Mouse (Mus musculus): ENCODE measurements around the gene Jade2. TPM values are rescaled to one million over a fixed set of nuclear protein-coding genes. Genes with fewer than 3 reads are reported as not detected.

Jade2 gene
- polyA plus RNA-seq, 1 experiment: 20.0 TPM

GRCm38 (mm10) chr11:51836506-51836905, 20.9 kb downstream of the Jade2 start:
- DNase-seq (ENCODE audit: extremely low spot score in 1 of 2, low spot score in 1 of 2): no peak

- DNase-seq (ENCODE audit: extremely low spot score in 1 of 2, low spot score in 1 of 2): no peak
These were observed 21.9 kb downstream of the Jade2 start for GRCm38 (mm10) chr11:51835598-51835997.

- no peak for DNase-seq (ENCODE audit: extremely low spot score in 1 of 2, low spot score in 1 of 2)
These were observed 23.4 kb downstream of the Jade2 start for GRCm38 (mm10) chr11:51834067-51834411.

- no peak for DNase-seq (ENCODE audit: extremely low spot score in 1 of 2, low spot score in 1 of 2)
These were observed 23.9 kb downstream of the Jade2 start for GRCm38 (mm10) chr11:51833393-51834066.

- no peak for DNase-seq (ENCODE audit: extremely low spot score in 1 of 2, low spot score in 1 of 2)
These were observed 24.5 kb downstream of the Jade2 start for GRCm38 (mm10) chr11:51832992-51833391.

GRCm38 (mm10) chr11:51831962-51832909, 25.2 kb downstream of the Jade2 start:
- peak in 1 of 2 experiments; percentile 35 for DNase-seq (ENCODE audit: extremely low spot score in 1 of 2, low spot score in 1 of 2)

- DNase-seq (ENCODE audit: extremely low spot score in 1 of 2, low spot score in 1 of 2): no peak
These were observed 32.5 kb downstream of the Jade2 start for GRCm38 (mm10) chr11:51824867-51825424.

GRCm38 (mm10) chr11:51823963-51824753, 33.3 kb downstream of the Jade2 start:
- no peak for DNase-seq (ENCODE audit: extremely low spot score in 1 of 2, low spot score in 1 of 2)

- no peak for DNase-seq (ENCODE audit: extremely low spot score in 1 of 2, low spot score in 1 of 2)
These were observed 34.2 kb downstream of the Jade2 start for GRCm38 (mm10) chr11:51823271-51823670.

GRCm38 (mm10) chr11:51822736-51823135, 34.7 kb downstream of the Jade2 start:
- no peak for DNase-seq (ENCODE audit: extremely low spot score in 1 of 2, low spot score in 1 of 2)

GRCm38 (mm10) chr11:51820861-51821260, 36.6 kb downstream of the Jade2 start:
- DNase-seq (ENCODE audit: extremely low spot score in 1 of 2, low spot score in 1 of 2): peak; percentile 45 to 84

GRCm38 (mm10) chr11:51819964-51820363, 37.5 kb downstream of the Jade2 start:
- DNase-seq (ENCODE audit: extremely low spot score in 1 of 2, low spot score in 1 of 2): peak in 1 of 2 experiments; percentile 56

GRCm38 (mm10) chr11:51818837-51819236, 38.6 kb downstream of the Jade2 start:
- no peak for DNase-seq (ENCODE audit: extremely low spot score in 1 of 2, low spot score in 1 of 2)

- peak; percentile 75 to 91 for DNase-seq (ENCODE audit: extremely low spot score in 1 of 2, low spot score in 1 of 2)
These were observed 39.7 kb downstream of the Jade2 start for GRCm38 (mm10) chr11:51817756-51818155.

GRCm38 (mm10) chr11:51812022-51812546, 45.4 kb downstream of the Jade2 start:
- no peak for DNase-seq (ENCODE audit: extremely low spot score in 1 of 2, low spot score in 1 of 2)

- no peak for DNase-seq (ENCODE audit: extremely low spot score in 1 of 2, low spot score in 1 of 2)
These were observed 46.2 kb downstream of the Jade2 start for GRCm38 (mm10) chr11:51811230-51811629.

GRCm38 (mm10) chr11:51809632-51810224, 47.7 kb downstream of the Jade2 start:
- DNase-seq (ENCODE audit: extremely low spot score in 1 of 2, low spot score in 1 of 2): peak in 1 of 2 experiments; percentile 61

GRCm38 (mm10) chr11:51807108-51807879, 50.2 kb downstream of the Jade2 start:
- no peak for DNase-seq (ENCODE audit: extremely low spot score in 1 of 2, low spot score in 1 of 2)

All from frontal cortex, adult 2 months (tissue).